Mouse (Mus musculus): ENCODE measurements at regions not wholly inside any gene's neighbourhood (a gene's known extent, or its start where the extent isn't known, plus 50 kb on each side); places are given as distances from the start of the nearest gene placed in this dataset.

DNA sequence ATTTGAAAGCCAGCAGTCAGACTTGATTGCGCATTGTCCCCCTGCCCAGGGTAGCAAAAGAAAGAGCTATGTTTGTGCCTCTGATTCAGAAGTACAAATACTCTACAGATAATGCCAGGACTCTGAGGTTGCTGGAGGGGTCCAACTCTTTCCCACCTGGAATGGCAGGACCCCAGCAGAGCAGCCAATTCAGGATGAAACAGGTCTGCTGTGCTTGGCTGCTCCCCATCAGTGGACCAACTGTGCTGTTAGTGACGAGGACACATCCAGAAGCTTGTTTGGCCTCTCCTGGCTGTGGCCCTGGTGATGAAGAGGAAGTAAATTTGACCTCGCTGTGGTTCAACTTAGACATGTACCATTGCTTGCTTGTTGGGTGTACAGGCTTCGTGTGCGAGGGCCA, 437.8 kb downstream of the Prdm2 start:
- DNase-seq (ENCODE audit: low read depth, low spot score), result no peak

DNA sequence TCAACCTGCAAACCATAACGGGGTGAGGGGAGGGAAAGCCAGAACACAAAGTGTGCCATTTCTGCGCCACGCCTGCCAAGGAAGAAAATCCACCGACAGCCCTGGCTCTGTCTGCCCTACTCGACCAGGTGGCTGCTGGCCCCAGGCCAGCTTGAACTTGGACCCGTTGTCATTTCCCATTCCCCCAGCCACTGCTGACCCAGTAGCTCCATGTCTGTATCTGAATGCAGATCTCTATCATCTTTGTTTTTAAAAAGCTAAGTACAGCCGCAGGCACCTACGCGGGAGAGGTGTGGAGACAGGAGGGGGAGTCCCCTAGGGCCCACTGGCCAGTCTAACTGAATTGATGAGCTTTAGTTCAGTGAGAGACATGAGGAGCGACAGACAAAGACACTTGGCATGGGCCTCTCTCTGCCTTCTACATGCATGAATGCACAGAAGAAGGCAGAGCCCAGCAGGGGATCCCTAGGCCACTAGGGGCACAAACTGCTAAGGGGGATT, 439.1 kb downstream of the Prdm2 start:
- no peak for DNase-seq (ENCODE audit: low read depth, low spot score)

DNA sequence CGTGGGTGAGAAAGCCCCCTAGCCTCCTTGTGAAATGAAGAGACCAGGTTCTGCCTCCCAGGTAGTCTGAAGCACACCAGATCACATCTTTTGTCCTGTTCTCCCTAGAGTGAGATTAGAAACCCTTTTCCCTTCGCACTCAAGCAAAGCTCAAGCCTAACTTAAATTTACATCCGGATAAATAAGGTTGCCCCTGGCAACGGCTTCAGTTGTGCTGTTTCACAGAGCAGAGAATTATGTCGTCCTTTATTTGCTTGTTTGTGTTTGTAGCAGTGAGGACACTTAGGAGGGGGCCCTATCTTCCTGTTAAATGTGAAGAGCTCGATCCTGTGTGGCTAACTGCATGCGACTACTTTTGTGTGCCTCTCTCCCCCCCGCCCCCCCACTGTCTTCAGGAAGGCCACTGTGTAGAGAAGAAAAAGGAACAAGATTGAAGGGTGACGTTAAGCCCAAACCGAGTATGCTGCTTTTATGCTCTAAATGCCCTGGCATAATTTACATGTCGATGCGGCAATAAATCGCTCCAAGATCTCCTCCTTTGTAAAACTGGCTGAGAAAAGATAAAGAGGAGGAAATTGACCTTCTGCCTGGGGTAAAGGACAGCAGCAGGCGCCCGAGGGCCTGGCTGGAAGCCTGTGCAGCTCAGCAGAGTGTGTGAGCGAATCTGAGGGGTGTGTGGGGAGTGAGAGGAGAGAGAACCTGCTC, 439.9 kb downstream of the Prdm2 start:
- DNase-seq (ENCODE audit: low read depth, low spot score), result no peak

GRCm38 (mm10) chr4:142771520-142772150, 441.2 kb downstream of the Prdm2 start:
- no peak for DNase-seq (ENCODE audit: low read depth, low spot score)

- no peak for DNase-seq (ENCODE audit: low read depth, low spot score)
These were observed 442.6 kb downstream of the Prdm2 start for GRCm38 (mm10) chr4:142770177-142770576.

- DNase-seq (ENCODE audit: low read depth, low spot score), result no peak
These were observed 445.1 kb downstream of the Prdm2 start for GRCm38 (mm10) chr4:142767665-142768064.

- DNase-seq (ENCODE audit: low read depth, low spot score), result no peak
These were observed 451.2 kb downstream of the Prdm2 start for GRCm38 (mm10) chr4:142761577-142761976.

GRCm38 (mm10) chr4:142758102-142758501, 454.7 kb downstream of the Prdm2 start:
- no peak for DNase-seq (ENCODE audit: low read depth, low spot score)

GRCm38 (mm10) chr4:142756332-142756731, 456.5 kb downstream of the Prdm2 start:
- no peak for DNase-seq (ENCODE audit: low read depth, low spot score)

DNA sequence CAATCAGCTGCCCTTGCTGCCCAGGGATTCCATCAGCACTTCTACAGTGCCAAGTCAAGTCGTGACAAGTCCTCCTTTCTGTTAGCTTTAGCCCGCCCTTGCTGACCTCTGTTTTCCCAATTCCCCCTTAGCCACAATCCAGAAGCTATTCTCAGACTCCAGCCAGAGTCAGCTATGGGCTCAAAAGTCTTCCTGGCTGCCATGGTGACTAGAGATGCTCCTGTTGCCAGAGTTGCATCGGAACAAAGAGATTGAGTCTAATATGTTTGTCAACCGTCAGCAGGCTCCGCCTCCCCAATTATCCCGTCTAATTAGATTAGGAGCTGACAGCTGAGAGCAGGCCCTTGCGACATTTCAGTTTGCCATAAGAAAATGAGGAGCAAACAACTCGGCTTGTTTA, 462.9 kb downstream of the Prdm2 start:
- DNase-seq (ENCODE audit: low read depth, low spot score), result no peak

DNA sequence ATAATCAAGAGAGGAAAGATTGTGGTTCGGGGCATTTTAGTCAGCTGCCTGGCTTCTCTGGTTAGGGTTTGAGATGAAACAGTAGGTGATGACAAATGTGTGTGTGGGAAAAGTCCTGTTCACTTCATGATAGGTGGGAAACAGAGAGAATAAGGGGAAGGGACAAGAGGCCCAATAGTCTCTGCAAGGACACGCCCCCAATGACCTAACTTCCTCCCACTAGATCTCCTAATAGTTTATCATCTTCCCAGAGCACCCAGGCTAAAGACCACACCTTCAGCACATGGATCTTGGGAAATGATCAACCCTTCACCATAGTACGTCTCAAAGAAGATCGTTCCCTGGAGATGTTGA, 484.3 kb upstream of the Kazn start:
- no peak for DNase-seq (ENCODE audit: low read depth, low spot score)

DNA sequence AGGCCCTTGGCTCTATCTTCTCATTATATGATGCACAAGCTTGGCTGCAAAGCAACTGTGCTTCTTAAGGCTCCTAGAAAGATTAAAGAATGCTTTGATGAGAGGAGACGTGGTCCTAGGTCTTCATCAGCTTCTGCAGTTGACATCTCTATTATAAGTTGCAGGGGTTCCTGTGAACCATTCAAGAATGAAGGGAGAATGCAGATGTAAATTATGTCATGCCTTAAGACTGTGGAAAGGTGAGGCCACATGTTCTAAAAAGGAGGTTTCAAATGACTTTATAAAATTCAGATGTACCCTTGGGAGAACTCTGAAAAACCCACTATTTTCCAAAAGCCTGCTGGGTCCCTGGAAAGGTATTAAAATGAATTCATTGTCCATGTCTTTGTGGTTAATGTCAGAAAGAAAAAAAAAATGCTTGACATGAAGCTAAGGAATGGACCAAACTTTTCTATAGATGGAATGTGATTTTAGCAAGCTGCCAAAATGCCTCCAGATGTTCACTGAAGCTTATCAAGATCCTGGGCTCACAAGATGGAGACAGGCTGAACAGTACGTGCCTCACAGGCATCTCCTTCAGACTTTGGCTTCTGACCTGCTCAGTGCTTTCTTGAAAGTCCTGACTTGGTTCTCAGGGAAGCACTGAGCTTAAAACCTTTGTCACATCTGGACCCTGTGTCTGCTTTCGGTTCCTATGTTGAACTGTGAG, 483.8 kb upstream of the Kazn start:
- no peak for DNase-seq (ENCODE audit: low read depth, low spot score)

- no peak for DNase-seq (ENCODE audit: low read depth, low spot score)
These were observed 462.4 kb upstream of the Kazn start for GRCm38 (mm10) chr4:142701606-142702005.

DNA sequence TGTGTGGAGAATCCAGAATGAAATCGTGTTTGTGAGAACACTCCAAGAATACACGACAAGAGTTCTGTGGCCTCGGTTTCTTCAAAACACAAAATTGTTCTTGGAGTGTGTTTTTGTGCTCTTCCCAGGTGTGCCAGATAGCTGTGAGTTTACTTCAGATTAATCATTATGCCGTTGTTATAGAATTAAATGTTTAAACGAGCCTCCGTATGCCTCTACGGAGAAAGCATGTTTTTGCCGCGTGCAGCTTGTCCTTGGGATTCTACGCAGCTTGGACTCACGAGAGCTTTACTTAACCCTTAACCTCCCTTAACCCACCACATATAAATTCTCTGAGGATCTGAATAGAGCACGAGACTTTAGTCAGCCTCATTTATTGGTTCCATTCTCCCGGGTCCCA, 455.7 kb upstream of the Kazn start:
- no peak for DNase-seq (ENCODE audit: low read depth, low spot score)

- DNase-seq (ENCODE audit: low read depth, low spot score), result no peak
These were observed 449.0 kb upstream of the Kazn start for GRCm38 (mm10) chr4:142688241-142688640.

- DNase-seq (ENCODE audit: low read depth, low spot score), result no peak
These were observed 438.2 kb upstream of the Kazn start for GRCm38 (mm10) chr4:142677426-142677825.

GRCm38 (mm10) chr4:142674641-142675465, 435.7 kb upstream of the Kazn start:
- no peak for DNase-seq (ENCODE audit: low read depth, low spot score)

- no peak for DNase-seq (ENCODE audit: low read depth, low spot score)
These were observed 432.8 kb upstream of the Kazn start for GRCm38 (mm10) chr4:142671872-142672458.

- no peak for DNase-seq (ENCODE audit: low read depth, low spot score)
These were observed 425.6 kb upstream of the Kazn start for GRCm38 (mm10) chr4:142664781-142665180.

GRCm38 (mm10) chr4:142658156-142658555, 419.0 kb upstream of the Kazn start:
- no peak for DNase-seq (ENCODE audit: low read depth, low spot score)

- no peak for DNase-seq (ENCODE audit: low read depth, low spot score)
These were observed 401.9 kb upstream of the Kazn start for GRCm38 (mm10) chr4:142641069-142641468.

GRCm38 (mm10) chr4:142639340-142639733, 400.1 kb upstream of the Kazn start:
- DNase-seq (ENCODE audit: low read depth, low spot score), result no peak

Measured in embryo, embryonic 11.5 days (tissue).